Mouse (Mus musculus) forebrain, embryonic 13.5 days (tissue): ENCODE results near the gene Bco1. TPM values are rescaled to one million over a fixed set of nuclear protein-coding genes. Genes with fewer than 3 reads are reported as not detected.

Source experiments
- ATAC-seq: fragments of 200-750 bp; cut with Nextera tagmentation; 2 replicates; pipeline ENCODE4 v1.8.0; 2017
- H3K27ac ChIP-seq: fragments of 300-500 bp; sonication (generic); 2 replicates; pipeline ENCODE4 v1.5.1; 2015; ENCODE audit warnings: inconsistent platforms, mild to moderate bottlenecking, moderate library complexity
- H3K27me3 ChIP-seq: fragments of 300-500 bp; sonication (generic); 2 replicates; pipeline ENCODE4 v1.6.1; 2015; ENCODE audit warnings: mild to moderate bottlenecking, inconsistent platforms
- H3K36me3 ChIP-seq: fragments of 300-500 bp; sonication (generic); 2 replicates; pipeline ENCODE4 v1.6.1; 2015; ENCODE audit warnings: mild to moderate bottlenecking, inconsistent platforms; ENCODE audit not compliant: poor library complexity, severe bottlenecking
- H3K4me1 ChIP-seq: fragments of 300-500 bp; sonication (generic); 2 replicates; pipeline ENCODE4 v1.6.1; 2015; ENCODE audit warnings: inconsistent platforms
- H3K4me2 ChIP-seq: fragments of 300-500 bp; sonication (generic); 2 replicates; pipeline ENCODE4 v1.6.1; 2015; ENCODE audit warnings: inconsistent platforms, mild to moderate bottlenecking, moderate library complexity
- H3K4me3 ChIP-seq: fragments of 300-500 bp; sonication (generic); 2 replicates; pipeline ENCODE4 v1.5.1; 2015; ENCODE audit warnings: mild to moderate bottlenecking, inconsistent platforms
- H3K9ac ChIP-seq: fragments of 300-500 bp; sonication (generic); 2 replicates; pipeline ENCODE4 v1.6.1; 2015; ENCODE audit warnings: mild to moderate bottlenecking, inconsistent platforms
- H3K9me3 ChIP-seq: fragments of 300-500 bp; sonication (generic); replicated peaks from 2 replicates; pipeline ENCODE4 v1.6.1; 2016; ENCODE audit warnings: inconsistent platforms
- WGBS: fragments of 180-500 bp; shearing (Covaris S2); methylation state at CpG from one replicate; pipeline ENCODE4 v1.1.7; 2015; 5-methylcytosine and 5-hydroxymethylcytosine counted together
- polyA plus RNA-seq: library from polyadenylated mRNA; unstranded; fragments of >200 nt; fragmentation: Nextera tagmentation; extraction: Ambion mirVana; gene quantifications from 2 replicates; pipeline ENCODE4 v1.2.1, GENCODE M21; 2015

Gene Bco1
- polyA plus RNA-seq, 1 experiment from 2014 or later = not detected

GRCm38 (mm10) chr8:117097564-117098191 is 2.0 kb downstream of the Bco1 start:
- Histone ChIP-seq H3K4me1 (peaks cover 10% of the 10 kb centered on the region; the same call in 1 of the 2 replicates), H3K9me3 (no peaks in the 10 kb centered on the region; the same call in none of the 2 replicates), H3K9ac (no peak overlapping the region), H3K4me3 (no peak overlapping the region), H3K4me2 (0 out of 2 replicates have a peak overlapping the region, but pooled peaks have one; percentile 15), H3K27ac (peak overlapping the region; percentile 27), H3K27me3 (no peaks in the 10 kb centered on the region), H3K36me3 (no peaks in the 10 kb centered on the region)
- peak; percentile 72; the same call in 1 of the 2 replicates for ATAC-seq
- WGBS = 53% methylated on average over 11 of the region's 11 CpGs

GRCm38 (mm10) chr8:117107533-117107932 is 11.9 kb downstream of the Bco1 start:
- no peak for ATAC-seq
- H3K27me3 ChIP-seq = no peaks in the 10 kb centered on the region

GRCm38 (mm10) chr8:117109018-117109711 is 13.5 kb downstream of the Bco1 start:
- no peak overlapping the region for H3K4me2 ChIP-seq
- ATAC-seq = no peak
- WGBS = 91% methylated on average over 19 of the region's 19 CpGs

More at GRCm38 (mm10) chr8:117107533-117107932, 11.9 kb downstream of the Bco1 start:
- H3K36me3 ChIP-seq = no peaks in the 10 kb centered on the region
- WGBS = 22% methylated on average over 9 of the region's 9 CpGs
- no peak overlapping the region for H3K27ac ChIP-seq
- H3K4me2 ChIP-seq = no peak overlapping the region
- H3K9ac ChIP-seq = no peak overlapping the region
- no peak overlapping the region for H3K4me3 ChIP-seq
- H3K9me3 ChIP-seq = no peaks in the 10 kb centered on the region
- no peaks in the 10 kb centered on the region for H3K4me1 ChIP-seq

GRCm38 (mm10) chr8:117109801-117110390 is 14.2 kb downstream of the Bco1 start:
- no peak overlapping the region for H3K9ac ChIP-seq
- H3K4me2 ChIP-seq = no peak overlapping the region
- WGBS = 55% methylated on average over 16 of the region's 16 CpGs
- no peaks in the 10 kb centered on the region for H3K4me1 ChIP-seq
- no peak overlapping the region for H3K27ac ChIP-seq
- H3K36me3 ChIP-seq = no peaks in the 10 kb centered on the region
- H3K4me3 ChIP-seq = no peak overlapping the region
- ATAC-seq = no peak
- no peaks in the 10 kb centered on the region for H3K27me3 ChIP-seq
- no peaks in the 10 kb centered on the region for H3K9me3 ChIP-seq

More at GRCm38 (mm10) chr8:117109018-117109711, 13.5 kb downstream of the Bco1 start:
- Histone ChIP-seq H3K9ac (no peak overlapping the region), H3K27ac (no peak overlapping the region), H3K36me3 (no peaks in the 10 kb centered on the region), H3K4me1 (no peaks in the 10 kb centered on the region), H3K4me3 (no peak overlapping the region), H3K27me3 (no peaks in the 10 kb centered on the region), H3K9me3 (no peaks in the 10 kb centered on the region)

- no peaks in the 10 kb centered on the region for H3K36me3 ChIP-seq
- H3K4me3 ChIP-seq = no peak overlapping the region
- H3K4me1 ChIP-seq = peaks cover 9% of the 10 kb centered on the region; the same call in 1 of the 2 replicates
- H3K4me2 ChIP-seq = no peak overlapping the region
- no peaks in the 10 kb centered on the region for H3K9me3 ChIP-seq
- ATAC-seq = no peak
- no peak overlapping the region for H3K9ac ChIP-seq
- 91% methylated on average over 3 of the region's 3 CpGs for WGBS
- no peaks in the 10 kb centered on the region for H3K27me3 ChIP-seq
- no peak overlapping the region for H3K27ac ChIP-seq
Measured at GRCm38 (mm10) chr8:117111641-117112040, 16.0 kb downstream of the Bco1 start.

- H3K27me3 ChIP-seq = no peaks in the 10 kb centered on the region
- no peak overlapping the region for H3K4me2 ChIP-seq
- ATAC-seq = no peak
- no peak overlapping the region for H3K27ac ChIP-seq
- H3K4me3 ChIP-seq = no peak overlapping the region
- H3K4me1 ChIP-seq = peaks cover 9% of the 10 kb centered on the region; the same call in 1 of the 2 replicates
- WGBS = 63% methylated on average over 8 of the region's 8 CpGs
- H3K9me3 ChIP-seq = no peaks in the 10 kb centered on the region
- H3K36me3 ChIP-seq = no peaks in the 10 kb centered on the region
- no peak overlapping the region for H3K9ac ChIP-seq
Measured at GRCm38 (mm10) chr8:117112261-117112660, 16.6 kb downstream of the Bco1 start.

GRCm38 (mm10) chr8:117115094-117115493 is 19.4 kb downstream of the Bco1 start:
- Histone ChIP-seq H3K9me3 (no peaks in the 10 kb centered on the region), H3K27me3 (0 out of 2 replicates have a peak, but pooled peaks cover 4% of the 10 kb centered on the region), H3K4me1 (peaks cover 9% of the 10 kb centered on the region; the same call in 1 of the 2 replicates), H3K9ac (no peak overlapping the region), H3K4me3 (no peak overlapping the region), H3K27ac (no peak overlapping the region), H3K36me3 (no peaks in the 10 kb centered on the region), H3K4me2 (peak overlapping the region; percentile 44; the same call in 1 of the 2 replicates)
- ATAC-seq = no peak
- WGBS = 32% methylated on average over 6 of the region's 6 CpGs

GRCm38 (mm10) chr8:117115676-117116446 is 20.2 kb downstream of the Bco1 start:
- Histone ChIP-seq H3K9me3 (no peaks in the 10 kb centered on the region), H3K9ac (no peak overlapping the region), H3K27ac (no peak overlapping the region), H3K4me2 (peak overlapping the region; percentile 44), H3K4me1 (peaks cover 9% of the 10 kb centered on the region; the same call in 1 of the 2 replicates), H3K4me3 (0 out of 2 replicates have a peak overlapping the region, but pooled peaks have one; percentile 9), H3K36me3 (no peaks in the 10 kb centered on the region), H3K27me3 (0 out of 2 replicates have a peak, but pooled peaks cover 4% of the 10 kb centered on the region)
- WGBS = 10% methylated on average over 13 of the region's 13 CpGs
- no peak for ATAC-seq

GRCm38 (mm10) chr8:117116534-117116933 is 20.9 kb downstream of the Bco1 start:
- Histone ChIP-seq H3K4me2 (no peak overlapping the region), H3K36me3 (no peaks in the 10 kb centered on the region), H3K4me3 (no peak overlapping the region), H3K4me1 (peaks cover 9% of the 10 kb centered on the region; the same call in 1 of the 2 replicates), H3K27ac (no peak overlapping the region), H3K9ac (no peak overlapping the region), H3K27me3 (0 out of 2 replicates have a peak, but pooled peaks cover 4% of the 10 kb centered on the region), H3K9me3 (no peaks in the 10 kb centered on the region)
- no peak for ATAC-seq
- WGBS = 77% methylated on average over 7 of the region's 7 CpGs

- WGBS = 92% methylated on average over 9 of the region's 9 CpGs
Measured at GRCm38 (mm10) chr8:117118409-117118808, 22.8 kb downstream of the Bco1 start.

GRCm38 (mm10) chr8:117121277-117121676 is 25.6 kb downstream of the Bco1 start:
- Histone ChIP-seq H3K4me1 (no peaks in the 10 kb centered on the region), H3K4me2 (no peak overlapping the region), H3K9ac (no peak overlapping the region), H3K27ac (no peak overlapping the region), H3K4me3 (no peak overlapping the region), H3K36me3 (no peaks in the 10 kb centered on the region), H3K27me3 (0 out of 2 replicates have a peak, but pooled peaks cover 4% of the 10 kb centered on the region), H3K9me3 (no peaks in the 10 kb centered on the region)
- 73% methylated on average over 8 of the region's 8 CpGs for WGBS
- no peak for ATAC-seq

More at GRCm38 (mm10) chr8:117118409-117118808, 22.8 kb downstream of the Bco1 start:
- no peaks in the 10 kb centered on the region for H3K9me3 ChIP-seq
- H3K9ac ChIP-seq = no peak overlapping the region
- no peak overlapping the region for H3K4me2 ChIP-seq
- H3K36me3 ChIP-seq = no peaks in the 10 kb centered on the region
- H3K4me3 ChIP-seq = no peak overlapping the region
- H3K27ac ChIP-seq = no peak overlapping the region
- H3K4me1 ChIP-seq = peaks cover 9% of the 10 kb centered on the region; the same call in 1 of the 2 replicates
- no peak for ATAC-seq
- H3K27me3 ChIP-seq = 0 out of 2 replicates have a peak, but pooled peaks cover 4% of the 10 kb centered on the region
